Mouse (Mus musculus): Measurements from ENCODE around the gene Ttc27.

GRCm38 (mm10) chr17:74781911-74782310 is 64.4 kb downstream of the Ttc27 start:
- no peak for TF ChIP-seq MAX (IDR thresholded peaks at IDR 0.05; ENCODE audit: low read length)
- TF ChIP-seq CTCF (conservative IDR thresholded peaks at IDR 0.05 in 1 of 2, IDR thresholded peaks at IDR 0.05 in 1 of 2; ENCODE audit: low read depth in 2 of 2, low read length in 2 of 2) = no peak
- no peak for TF ChIP-seq MEF2A (IDR thresholded peaks at IDR 0.05; ENCODE audit: borderline replicate concordance, low read depth, low read length)
- no peak for TF ChIP-seq USF1 (IDR thresholded peaks at IDR 0.05; ENCODE audit: low read depth, low read length)
- no peak for TF ChIP-seq POLR2A (IDR thresholded peaks at IDR 0.05; ENCODE audit: low read depth, low read length)

Data from CH12.LX (cell line).